Mouse (Mus musculus): ENCODE measurements around the gene Arid3a. TPM values are rescaled to one million over a fixed set of nuclear protein-coding genes. Genes with fewer than 3 reads are reported as not detected.

The Arid3a gene
- polyA plus RNA-seq, 1 experiment from 2014 or later, result 14.0 TPM

- H3K4me2 ChIP-seq (replicated peaks; ENCODE audit: low read depth, low read length), result no peak overlapping the region
- no peak for ATAC-seq (ENCODE audit: insufficient number of reproducible peaks, insufficient read depth, low FRiP score, low read depth)
- H3K4me3 ChIP-seq (ENCODE audit: low read depth, low read length), result no peak overlapping the region
- H3K4me1 ChIP-seq (ENCODE audit: control insufficient read depth, insufficient read depth, low read length), result peaks cover 3% of the 10 kb centered on the region; the same call in 1 of the 2 replicates
- 13% methylated on average over 3 of the region's 3 CpGs for WGBS
- peaks cover 40% of the 10 kb centered on the region for H3K36me3 ChIP-seq (ENCODE audit: control insufficient read depth, insufficient read depth, low read length)
- H3K9me3 ChIP-seq (ENCODE audit: control insufficient read depth, low read depth, low read length), result no peaks in the 10 kb centered on the region
- H3K27me3 ChIP-seq (ENCODE audit: control insufficient read depth, insufficient read depth, low read length), result peaks cover 6% of the 10 kb centered on the region; the same call in 1 of the 2 replicates
- H3K27ac ChIP-seq (ENCODE audit: low read length), result no peak overlapping the region
- no peak overlapping the region for H3K9ac ChIP-seq (replicated peaks; ENCODE audit: low read depth, low read length)
These were observed 42.3 kb downstream of the Arid3a start for GRCm38 (mm10) chr10:79969124-79969568.

- Histone ChIP-seq H3K4me2 (replicated peaks; ENCODE audit: low read depth, low read length) (peak within 1 kb of the TSS; percentile 92), H3K4me3 (ENCODE audit: low read depth, low read length) (peak within 1 kb of the TSS; percentile 43), H3K4me1 (ENCODE audit: control insufficient read depth, insufficient read depth, low read length) (peaks cover 3% of the 10 kb centered on the region; the same call in 1 of the 2 replicates), H3K27me3 (ENCODE audit: control insufficient read depth, insufficient read depth, low read length) (peaks cover 6% of the 10 kb centered on the region; the same call in 1 of the 2 replicates), H3K9me3 (ENCODE audit: control insufficient read depth, low read depth, low read length) (no peaks in the 10 kb centered on the region), H3K36me3 (ENCODE audit: control insufficient read depth, insufficient read depth, low read length) (peaks cover 28% of the 10 kb centered on the region), H3K27ac (ENCODE audit: low read length) (no peak within 1 kb of the TSS), H3K9ac (replicated peaks; ENCODE audit: low read depth, low read length) (peak within 1 kb of the TSS; percentile 42)
- peak; percentile 11; the same call in 1 of the 2 replicates for ATAC-seq (ENCODE audit: insufficient number of reproducible peaks, insufficient read depth, low FRiP score, low read depth)
- WGBS, result 7% methylated on average over 45 of the region's 47 CpGs
These were observed 43.8 kb downstream of the Arid3a start, which contains the start of gene Grin3b for GRCm38 (mm10) chr10:79970415-79971182. TSS of gene Grin3b (plus strand) at chr10:79970715.

- Histone ChIP-seq H3K36me3 (ENCODE audit: control insufficient read depth, insufficient read depth, low read length) (peaks cover 27% of the 10 kb centered on the region), H3K4me1 (ENCODE audit: control insufficient read depth, insufficient read depth, low read length) (peaks cover 3% of the 10 kb centered on the region; the same call in 1 of the 2 replicates), H3K27me3 (ENCODE audit: control insufficient read depth, insufficient read depth, low read length) (peaks cover 6% of the 10 kb centered on the region; the same call in 1 of the 2 replicates), H3K9me3 (ENCODE audit: control insufficient read depth, low read depth, low read length) (0 out of 2 replicates have a peak, but pooled peaks cover 2% of the 10 kb centered on the region), H3K9ac (replicated peaks; ENCODE audit: low read depth, low read length) (peak overlapping the region; percentile 42), H3K27ac (ENCODE audit: low read length) (no peak overlapping the region), H3K4me3 (ENCODE audit: low read depth, low read length) (peak overlapping the region; percentile 43), H3K4me2 (replicated peaks; ENCODE audit: low read depth, low read length) (peak overlapping the region; percentile 92)
- ATAC-seq (ENCODE audit: insufficient number of reproducible peaks, insufficient read depth, low FRiP score, low read depth), result peak; percentile 3; the same call in 1 of the 2 replicates
- WGBS, result 2% methylated on average over 21 of the region's 21 CpGs
These were observed 44.3 kb downstream of the Arid3a start for GRCm38 (mm10) chr10:79971183-79971497.

- H3K4me3 ChIP-seq (ENCODE audit: low read depth, low read length), result no peak overlapping the region
These were observed 46.0 kb downstream of the Arid3a start for GRCm38 (mm10) chr10:79972831-79973230.

GRCm38 (mm10) chr10:79974087-79974486 lies 47.2 kb downstream of the Arid3a start:
- Histone ChIP-seq H3K36me3 (ENCODE audit: control insufficient read depth, insufficient read depth, low read length) (peaks cover 36% of the 10 kb centered on the region), H3K9ac (replicated peaks; ENCODE audit: low read depth, low read length) (no peak overlapping the region), H3K9me3 (ENCODE audit: control insufficient read depth, low read depth, low read length) (peaks cover 4% of the 10 kb centered on the region; the same call in 1 of the 2 replicates), H3K27ac (ENCODE audit: low read length) (no peak overlapping the region), H3K4me3 (ENCODE audit: low read depth, low read length) (no peak overlapping the region), H3K4me1 (ENCODE audit: control insufficient read depth, insufficient read depth, low read length) (peaks cover 3% of the 10 kb centered on the region; the same call in 1 of the 2 replicates), H3K27me3 (ENCODE audit: control insufficient read depth, insufficient read depth, low read length) (peaks cover 6% of the 10 kb centered on the region; the same call in 1 of the 2 replicates), H3K4me2 (replicated peaks; ENCODE audit: low read depth, low read length) (no peak overlapping the region)
- no peak for ATAC-seq (ENCODE audit: insufficient number of reproducible peaks, insufficient read depth, low FRiP score, low read depth)
- WGBS, result 90% methylated on average over 21 of the region's 21 CpGs

More at GRCm38 (mm10) chr10:79972831-79973230, 46.0 kb downstream of the Arid3a start:
- peaks cover 3% of the 10 kb centered on the region; the same call in 1 of the 2 replicates for H3K4me1 ChIP-seq (ENCODE audit: control insufficient read depth, insufficient read depth, low read length)
- H3K27me3 ChIP-seq (ENCODE audit: control insufficient read depth, insufficient read depth, low read length), result peaks cover 6% of the 10 kb centered on the region; the same call in 1 of the 2 replicates
- ATAC-seq (ENCODE audit: insufficient number of reproducible peaks, insufficient read depth, low FRiP score, low read depth), result no peak
- 72% methylated on average over 14 of the region's 14 CpGs for WGBS
- peaks cover 4% of the 10 kb centered on the region; the same call in 1 of the 2 replicates for H3K9me3 ChIP-seq (ENCODE audit: control insufficient read depth, low read depth, low read length)
- H3K4me2 ChIP-seq (replicated peaks; ENCODE audit: low read depth, low read length), result no peak overlapping the region
- H3K9ac ChIP-seq (replicated peaks; ENCODE audit: low read depth, low read length), result no peak overlapping the region
- H3K36me3 ChIP-seq (ENCODE audit: control insufficient read depth, insufficient read depth, low read length), result peaks cover 27% of the 10 kb centered on the region
- H3K27ac ChIP-seq (ENCODE audit: low read length), result no peak overlapping the region

- Histone ChIP-seq H3K27ac (ENCODE audit: low read length) (no peak overlapping the region), H3K27me3 (ENCODE audit: control insufficient read depth, insufficient read depth, low read length) (peaks cover 6% of the 10 kb centered on the region; the same call in 1 of the 2 replicates), H3K9ac (replicated peaks; ENCODE audit: low read depth, low read length) (no peak overlapping the region), H3K4me3 (ENCODE audit: low read depth, low read length) (no peak overlapping the region), H3K4me2 (replicated peaks; ENCODE audit: low read depth, low read length) (no peak overlapping the region), H3K9me3 (ENCODE audit: control insufficient read depth, low read depth, low read length) (peaks cover 4% of the 10 kb centered on the region; the same call in 1 of the 2 replicates), H3K4me1 (ENCODE audit: control insufficient read depth, insufficient read depth, low read length) (0 out of 2 replicates have a peak, but pooled peaks cover 3% of the 10 kb centered on the region), H3K36me3 (ENCODE audit: control insufficient read depth, insufficient read depth, low read length) (peaks cover 40% of the 10 kb centered on the region)
- 86% methylated on average over 8 of the region's 8 CpGs for WGBS
- ATAC-seq (ENCODE audit: insufficient number of reproducible peaks, insufficient read depth, low FRiP score, low read depth), result no peak
These were observed 47.8 kb downstream of the Arid3a start for GRCm38 (mm10) chr10:79974668-79975067.

GRCm38 (mm10) chr10:79976071-79976721 lies 49.4 kb downstream of the Arid3a start:
- no peak for ATAC-seq (ENCODE audit: insufficient number of reproducible peaks, insufficient read depth, low FRiP score, low read depth)
- H3K9ac ChIP-seq (replicated peaks; ENCODE audit: low read depth, low read length), result no peak overlapping the region
- H3K4me3 ChIP-seq (ENCODE audit: low read depth, low read length), result no peak overlapping the region
- 85% methylated on average over 28 of the region's 28 CpGs for WGBS
- H3K4me1 ChIP-seq (ENCODE audit: control insufficient read depth, insufficient read depth, low read length), result no peaks in the 10 kb centered on the region
- peaks cover 4% of the 10 kb centered on the region; the same call in 1 of the 2 replicates for H3K9me3 ChIP-seq (ENCODE audit: control insufficient read depth, low read depth, low read length)
- no peak overlapping the region for H3K27ac ChIP-seq (ENCODE audit: low read length)
- no peaks in the 10 kb centered on the region for H3K27me3 ChIP-seq (ENCODE audit: control insufficient read depth, insufficient read depth, low read length)
- no peak overlapping the region for H3K4me2 ChIP-seq (replicated peaks; ENCODE audit: low read depth, low read length)
- H3K36me3 ChIP-seq (ENCODE audit: control insufficient read depth, insufficient read depth, low read length), result peaks cover 40% of the 10 kb centered on the region

GRCm38 (mm10) chr10:79976722-79977107 lies 49.9 kb downstream of the Arid3a start:
- Histone ChIP-seq H3K36me3 (ENCODE audit: control insufficient read depth, insufficient read depth, low read length) (peaks cover 40% of the 10 kb centered on the region), H3K27me3 (ENCODE audit: control insufficient read depth, insufficient read depth, low read length) (no peaks in the 10 kb centered on the region), H3K4me3 (ENCODE audit: low read depth, low read length) (no peak overlapping the region), H3K9ac (replicated peaks; ENCODE audit: low read depth, low read length) (no peak overlapping the region), H3K27ac (ENCODE audit: low read length) (no peak overlapping the region), H3K9me3 (ENCODE audit: control insufficient read depth, low read depth, low read length) (peaks cover 4% of the 10 kb centered on the region; the same call in 1 of the 2 replicates), H3K4me1 (ENCODE audit: control insufficient read depth, insufficient read depth, low read length) (no peaks in the 10 kb centered on the region), H3K4me2 (replicated peaks; ENCODE audit: low read depth, low read length) (no peak overlapping the region)
- ATAC-seq (ENCODE audit: insufficient number of reproducible peaks, insufficient read depth, low FRiP score, low read depth), result no peak
- WGBS, result 79% methylated on average over 36 of the region's 36 CpGs

Measured in stomach, embryonic 14.5 days (tissue).